Mouse (Mus musculus) G1E-ER4 (cell line): ENCODE results near the gene Hoxa13. TPM values are rescaled to one million over a fixed set of nuclear protein-coding genes. Genes with fewer than 3 reads are reported as not detected.

Source experiments
- GATA1 ChIP-seq: IDR thresholded peaks from one replicate; pipeline ENCODE4 v1.8.0; 2012; ENCODE audit warnings: low read length, inconsistent platforms
- polyA plus RNA-seq: library from polyadenylated mRNA; stranded (reverse); fragments of >175 nt; gene quantifications from 2 replicates; pipeline ENCODE4 v1.2.3, GENCODE M21; 2012

The Hoxa13 gene
- not detected in 2 replicates for polyA plus RNA-seq

DNA sequence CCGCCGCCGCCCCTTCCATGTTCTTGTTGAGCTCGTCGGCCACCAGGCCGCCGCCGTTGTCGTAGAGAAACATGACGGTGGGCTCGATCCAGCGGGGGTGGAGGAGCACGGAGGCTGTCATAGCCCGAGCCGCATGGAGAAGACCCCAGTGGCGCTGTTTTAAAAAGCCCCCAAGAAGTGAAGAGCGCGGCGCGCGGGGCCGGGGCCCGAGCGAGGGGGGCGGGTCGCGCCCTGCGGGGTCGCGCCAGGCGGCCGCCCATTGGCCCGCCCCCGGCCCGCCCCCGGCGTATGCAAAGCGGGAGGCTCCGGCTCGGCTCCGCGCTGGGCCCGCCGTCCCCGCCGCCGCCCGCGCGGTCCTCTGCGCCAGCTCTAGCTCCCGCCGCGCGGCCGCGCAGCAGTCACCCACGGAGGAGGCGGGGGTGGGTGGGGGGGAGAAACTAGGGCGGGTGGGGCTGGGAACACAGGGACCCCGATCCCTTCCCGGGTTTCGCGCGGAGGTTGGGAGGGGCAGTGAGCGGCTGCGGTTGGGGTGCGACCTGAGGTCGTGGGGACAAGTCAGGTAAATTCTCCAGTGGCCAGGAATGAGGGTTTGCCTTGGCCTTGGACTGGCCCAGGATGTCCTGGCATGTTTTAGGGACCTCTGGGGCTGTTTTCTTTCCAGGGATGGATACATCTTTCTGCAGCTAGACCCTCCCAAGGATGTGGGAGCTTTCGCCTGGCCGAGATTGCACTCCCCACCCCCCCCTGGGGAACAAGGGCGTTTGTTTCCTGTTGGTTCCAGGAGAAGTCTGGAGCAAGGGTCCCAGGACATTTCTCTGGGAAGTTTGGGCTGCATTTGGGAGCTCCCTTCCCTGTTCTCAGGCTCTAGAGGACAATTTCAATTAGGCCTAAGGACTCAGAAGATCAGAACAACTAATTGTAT lies at the start of gene Hoxa13:
TSS of gene Hoxa13 (minus strand) at position 227 of the 922 bp plus-strand sequence.
- no peak for TF ChIP-seq GATA1

DNA sequence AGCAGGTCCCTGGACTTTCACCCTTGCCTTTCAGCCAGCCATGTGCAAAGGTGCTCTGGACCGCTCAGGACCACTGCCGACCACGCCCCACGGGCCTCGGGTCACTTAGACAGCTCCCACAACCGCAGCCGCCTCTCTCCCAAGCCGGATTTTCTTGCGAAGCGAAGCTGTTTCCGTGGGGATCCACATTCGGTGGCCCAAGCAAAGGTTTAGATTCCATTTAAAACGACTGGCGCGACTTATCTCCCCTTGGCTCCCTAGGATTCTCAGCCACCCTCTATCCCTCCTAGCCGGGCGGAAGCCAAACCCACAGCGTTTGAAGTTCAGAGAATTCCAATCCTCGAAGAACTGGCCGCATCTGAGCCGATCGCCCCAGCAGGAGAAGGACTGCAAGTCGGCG lies 49.7 kb upstream of the Hoxa13 start:
- no peak for TF ChIP-seq GATA1

DNA sequence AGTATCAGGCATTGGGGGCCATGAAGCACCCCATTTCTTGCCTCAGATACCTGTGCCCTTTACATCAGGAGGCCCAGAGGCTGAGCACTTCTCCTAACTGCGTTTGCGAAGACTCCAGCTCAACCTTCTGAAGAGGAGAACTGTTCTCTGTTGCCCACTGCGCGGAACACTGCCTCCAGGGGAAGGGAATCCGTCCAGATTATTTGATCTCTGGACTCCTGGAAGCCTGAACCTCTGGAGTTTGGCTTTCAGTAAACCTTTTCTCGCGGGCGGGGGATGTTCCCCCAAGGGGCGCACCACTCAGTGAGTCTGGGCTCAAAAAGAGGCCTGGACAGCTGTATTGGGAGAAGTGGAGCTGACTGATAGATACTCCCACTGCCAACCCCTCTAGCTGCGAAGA lies 49.1 kb upstream of the Hoxa13 start:
- no peak for TF ChIP-seq GATA1

DNA sequence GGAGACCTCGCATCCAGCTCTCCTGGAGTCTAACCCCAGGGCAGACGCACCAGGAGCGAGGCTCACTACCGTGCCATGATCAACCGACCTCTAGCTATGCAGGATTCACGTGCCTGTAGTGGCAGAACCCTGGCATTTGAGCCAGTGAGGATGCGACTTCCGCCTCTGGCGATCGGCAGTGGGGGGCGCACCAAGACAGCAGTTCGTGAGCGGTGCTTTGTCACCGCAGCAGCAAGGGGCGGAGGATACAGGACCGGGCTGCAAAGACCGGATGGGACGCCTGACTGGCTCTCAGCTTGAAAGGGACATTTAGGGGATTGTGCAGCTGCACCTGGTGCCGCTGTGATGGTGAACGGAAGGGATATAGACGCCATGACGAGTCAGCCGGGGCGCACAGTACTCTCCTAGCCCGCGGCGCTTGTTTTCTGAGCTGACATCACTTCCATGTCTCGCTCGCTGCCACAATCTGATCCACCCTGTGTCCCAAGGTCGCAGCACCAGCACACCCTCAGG lies 45.3 kb upstream of the Hoxa13 start:
- no peak for TF ChIP-seq GATA1

DNA sequence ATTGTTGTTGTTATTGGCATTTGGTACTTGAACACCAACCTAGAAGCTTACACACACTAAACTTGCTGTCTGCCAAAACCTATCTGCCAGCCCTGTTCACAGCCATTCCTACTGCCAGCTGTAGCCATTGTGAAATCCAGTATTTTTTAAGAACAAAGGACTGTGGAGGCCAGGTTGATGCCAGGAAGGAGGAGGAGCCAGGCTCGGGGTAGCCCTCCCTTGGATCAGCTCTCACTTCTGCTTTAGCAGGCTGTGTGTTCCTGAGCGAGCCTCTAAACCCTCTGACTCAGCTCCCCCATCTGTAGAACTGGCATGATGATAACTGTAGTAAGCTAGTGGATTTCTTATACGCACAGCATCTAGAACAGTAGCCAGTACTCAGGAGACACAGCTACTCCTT lies 42.7 kb upstream of the Hoxa13 start:
- no peak for TF ChIP-seq GATA1

DNA sequence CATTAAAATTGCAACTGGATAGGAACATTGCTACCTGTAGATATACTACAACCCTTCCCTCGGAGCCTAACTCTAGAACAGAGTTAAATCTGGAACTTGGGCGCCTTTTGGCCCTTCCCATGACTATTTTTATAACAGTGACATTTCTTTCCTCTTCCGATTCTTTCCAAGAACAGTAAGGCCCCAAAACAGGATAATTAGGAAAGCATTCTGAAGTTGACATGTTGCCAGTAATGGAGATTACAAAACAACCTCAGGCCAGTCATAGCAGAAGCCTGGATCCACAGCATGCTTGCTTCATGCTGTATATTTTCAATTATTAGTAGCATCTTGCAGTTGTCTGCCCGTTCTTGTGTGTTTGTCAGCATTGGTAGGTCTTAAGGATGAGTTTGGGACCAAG lies 40.1 kb upstream of the Hoxa13 start:
- TF ChIP-seq GATA1: no peak

DNA sequence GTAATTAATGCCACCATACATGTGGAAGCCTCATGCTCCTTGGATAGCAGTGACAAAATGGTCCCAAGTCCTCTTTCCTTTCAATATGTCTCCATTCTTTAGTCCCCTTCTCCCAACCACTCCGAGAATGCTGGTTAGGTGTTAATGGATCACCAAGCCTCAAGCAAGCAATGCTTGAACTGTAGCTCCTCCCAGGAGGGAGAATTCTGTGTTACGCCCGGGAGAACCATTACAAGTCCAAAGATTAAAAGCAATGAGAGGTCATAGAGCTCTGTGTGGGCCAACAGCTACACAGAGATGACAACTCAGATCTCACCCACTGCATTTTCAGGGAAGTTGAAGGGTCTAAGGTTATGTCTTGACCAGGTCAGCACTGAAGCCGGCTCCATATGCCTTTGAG lies 37.8 kb upstream of the Hoxa13 start:
- no peak for TF ChIP-seq GATA1

DNA sequence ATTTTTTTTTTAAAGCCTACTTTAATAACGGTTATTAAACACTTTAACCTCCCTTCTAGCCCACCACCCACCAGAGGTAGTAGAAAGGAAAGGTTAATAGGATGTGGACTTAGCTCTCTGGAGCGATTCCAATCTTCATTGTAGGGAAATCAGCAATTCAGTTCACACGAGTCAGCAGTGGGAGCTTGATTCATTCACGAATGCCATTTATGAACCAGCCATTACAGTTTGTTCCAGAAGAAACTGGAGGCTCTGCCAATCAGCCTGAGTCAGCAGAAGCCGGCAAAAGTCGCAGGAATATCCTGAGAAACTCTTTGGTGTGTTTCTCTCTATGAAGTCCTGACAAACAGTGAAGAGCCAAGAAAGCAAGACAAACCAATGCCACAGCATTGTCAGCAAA lies 33.9 kb upstream of the Hoxa13 start:
- TF ChIP-seq GATA1: no peak

DNA sequence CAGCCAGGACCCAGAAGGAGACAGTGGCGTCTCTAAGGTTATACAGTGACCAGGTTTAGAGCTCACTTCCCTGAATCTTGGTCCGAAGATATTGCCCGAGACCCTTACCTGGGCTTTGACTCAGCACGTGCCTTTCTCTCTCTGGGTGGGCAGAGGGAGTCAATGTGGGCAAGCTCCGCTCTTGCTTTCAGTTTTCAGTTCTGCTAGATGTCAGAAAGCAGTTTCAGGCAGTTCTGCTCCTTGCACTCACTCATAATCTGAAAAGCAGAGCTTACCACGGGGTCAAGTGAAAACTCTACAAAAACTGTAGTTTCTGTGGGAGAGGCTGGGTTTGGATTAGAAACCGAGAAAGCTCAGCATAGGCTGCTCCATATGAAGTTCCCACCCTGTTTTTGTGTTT lies 31.6 kb upstream of the Hoxa13 start:
- no peak for TF ChIP-seq GATA1

DNA sequence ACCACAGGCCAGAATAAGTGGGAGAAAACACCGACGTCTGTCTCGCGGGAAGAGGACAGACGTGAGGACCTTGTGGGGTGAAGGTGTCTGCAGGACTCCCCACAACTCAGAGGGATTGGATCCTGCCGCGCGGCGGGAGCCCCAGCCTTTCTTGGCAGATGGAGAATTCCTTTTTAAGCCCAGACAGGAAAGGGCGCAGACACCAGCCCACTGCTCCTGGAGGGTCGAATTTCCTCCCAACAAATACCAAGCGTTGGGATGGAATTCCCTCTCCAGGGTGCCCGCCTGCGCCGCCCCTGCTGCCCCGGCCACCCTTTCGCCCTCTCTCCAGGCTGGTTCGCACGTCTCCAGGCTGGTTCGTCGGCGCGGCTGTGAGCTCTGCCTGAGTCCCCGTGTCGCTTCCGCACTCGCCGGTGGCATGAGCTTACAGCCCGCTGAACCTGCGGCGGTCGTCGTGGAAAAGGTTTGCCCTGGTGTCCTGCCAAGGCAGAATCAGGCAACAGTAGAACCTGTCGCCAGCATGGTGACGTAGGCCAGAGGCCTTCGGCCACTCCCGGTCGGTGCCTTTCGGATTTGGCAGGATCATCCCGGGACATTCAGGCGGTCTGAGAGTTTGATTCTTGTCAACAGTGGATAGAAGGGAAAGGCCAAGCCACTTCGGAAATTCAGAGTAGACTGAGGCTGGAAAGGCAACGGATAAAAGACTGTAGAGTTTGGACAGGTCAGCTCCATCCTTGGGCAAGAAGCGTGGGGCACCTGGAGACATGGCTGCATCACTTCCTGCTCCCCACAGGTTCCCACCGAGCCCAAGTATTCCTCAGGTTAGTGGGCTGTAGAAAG lies 30.6 kb upstream of the Hoxa13 start:
- TF ChIP-seq GATA1: no peak

DNA sequence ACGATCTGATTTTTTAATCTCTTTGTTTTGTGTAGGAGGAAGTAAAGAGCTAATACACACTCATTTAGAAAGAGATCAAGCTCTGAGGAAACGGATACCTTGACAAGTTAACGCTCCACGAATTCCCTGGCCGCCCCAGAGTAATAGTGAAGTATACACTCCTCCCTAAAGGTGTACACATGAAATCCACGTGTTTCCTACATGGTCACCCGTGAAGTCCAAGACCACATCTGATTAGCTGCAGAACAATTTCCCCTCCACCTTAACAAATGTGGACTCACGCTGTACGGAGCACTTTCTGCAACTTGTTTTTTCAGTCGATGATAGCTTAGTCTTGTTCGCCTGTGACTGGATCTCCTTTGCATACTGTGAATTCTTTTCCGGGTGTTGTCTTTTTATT lies 29.5 kb upstream of the Hoxa13 start:
- TF ChIP-seq GATA1: no peak

DNA sequence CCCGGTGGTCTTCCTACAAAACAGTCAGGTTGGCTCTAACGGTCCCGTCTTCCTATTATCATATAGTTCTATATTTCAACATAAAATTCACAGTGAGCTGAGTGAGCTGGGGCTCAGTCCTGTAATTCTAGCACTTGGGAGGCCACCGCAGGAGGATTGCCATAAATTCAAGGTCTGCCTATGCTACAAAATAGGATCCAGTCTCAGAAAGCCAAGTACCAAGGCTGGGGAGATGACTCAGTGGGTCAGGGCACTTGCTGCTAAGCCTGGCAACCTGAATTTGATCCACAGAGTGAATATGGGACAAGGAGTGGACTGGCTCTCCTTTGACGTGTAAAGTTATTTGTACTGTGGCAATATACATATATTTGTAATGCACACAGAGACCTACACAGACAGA lies 23.2 kb upstream of the Hoxa13 start:
- TF ChIP-seq GATA1: no peak

DNA sequence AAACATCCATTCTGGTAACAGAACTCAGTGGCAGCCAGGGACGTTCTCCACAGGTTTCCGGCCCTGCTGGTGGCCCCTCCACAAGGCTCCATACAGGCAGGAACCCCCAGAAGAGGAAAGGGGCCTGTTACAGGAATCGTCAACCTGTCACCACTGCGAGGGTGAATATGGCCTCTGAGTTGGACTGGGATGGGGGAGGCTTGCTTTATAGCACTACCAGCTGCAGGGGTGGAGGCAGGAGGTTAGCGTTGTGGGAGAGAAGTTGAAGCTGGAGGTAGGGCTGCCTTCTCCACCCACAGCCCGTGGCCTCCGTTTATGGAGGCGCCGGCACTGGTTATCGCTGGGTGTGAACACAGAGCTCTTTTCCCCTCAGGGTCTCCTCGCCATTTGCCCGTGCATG lies 20.4 kb upstream of the Hoxa13 start:
- no peak for TF ChIP-seq GATA1

DNA sequence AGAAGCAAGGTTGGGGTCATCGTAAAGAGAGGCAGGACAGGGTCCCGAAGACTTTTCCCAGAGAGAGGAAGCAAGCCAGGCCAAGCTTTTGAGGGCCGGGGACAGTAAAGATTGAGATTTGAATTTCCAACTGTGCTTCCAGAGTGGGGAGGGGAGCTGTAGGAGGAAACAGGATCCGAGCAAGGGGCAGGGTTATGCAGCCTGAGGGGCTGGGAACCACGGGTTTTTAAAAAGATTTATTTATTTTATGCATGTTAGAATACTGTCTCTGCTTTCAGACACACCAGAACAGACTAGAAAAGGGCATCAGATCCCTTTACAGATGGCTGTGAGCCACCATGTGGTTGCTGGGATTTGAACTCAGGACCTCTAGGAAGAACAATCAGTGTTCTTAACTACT lies 16.2 kb upstream of the Hoxa13 start:
- TF ChIP-seq GATA1: no peak

DNA sequence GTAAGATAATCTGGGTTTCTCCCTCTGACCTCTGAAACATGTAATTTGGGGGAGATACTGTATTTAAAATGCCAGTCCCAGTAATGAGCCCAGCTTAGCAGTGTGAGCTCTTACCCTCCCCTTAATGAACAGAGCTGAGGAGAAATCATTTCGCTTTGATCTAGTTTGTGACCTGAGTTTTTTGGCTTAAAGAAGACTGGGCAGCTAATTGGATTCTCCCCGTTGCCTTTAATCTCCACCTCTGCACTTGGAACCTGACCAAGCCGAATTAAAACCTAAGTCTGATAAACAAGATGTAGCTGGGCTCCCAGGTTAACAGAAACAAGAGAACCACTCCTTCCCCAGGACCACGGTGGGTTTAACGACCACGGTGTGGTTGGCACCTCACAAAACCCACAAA lies 15.7 kb upstream of the Hoxa13 start:
- TF ChIP-seq GATA1: no peak

DNA sequence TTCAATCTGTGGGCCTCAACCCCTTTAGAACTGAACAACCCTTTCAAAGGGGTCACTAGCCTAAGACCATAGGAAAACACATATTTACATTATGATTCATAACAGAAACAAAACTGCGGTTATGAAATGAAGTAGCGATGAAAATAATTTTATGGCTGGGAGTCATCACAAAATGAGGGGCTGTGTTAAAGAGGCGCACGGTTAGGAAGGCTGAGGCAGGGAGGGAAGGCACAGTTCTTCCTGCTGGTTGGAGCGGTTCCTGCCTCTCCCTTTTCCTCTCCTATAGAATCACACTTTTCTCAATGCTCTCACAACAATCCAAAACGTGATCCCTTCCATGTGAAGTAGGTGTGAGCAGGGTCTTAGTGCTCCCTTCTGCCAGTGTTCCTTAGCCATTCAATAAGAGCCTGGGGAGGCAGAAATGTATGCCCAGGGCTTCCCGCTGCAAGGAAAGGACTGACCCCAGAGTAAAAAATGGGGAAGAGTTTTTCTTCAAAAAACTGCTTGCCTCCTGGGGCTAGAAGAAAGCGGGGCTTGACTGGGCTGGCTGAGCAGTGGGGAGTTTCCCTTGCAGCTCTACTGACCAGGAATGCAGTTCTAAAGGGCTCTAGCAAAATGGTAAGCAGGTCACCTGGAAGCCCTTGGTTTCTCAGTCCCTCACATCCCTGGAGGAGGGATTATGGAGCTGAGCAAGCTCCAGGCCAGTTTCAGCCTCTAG lies 15.0 kb upstream of the Hoxa13 start:
- TF ChIP-seq GATA1: no peak
